Mouse (Mus musculus) cerebellum, adult (tissue): ENCODE results near the gene Pofut1.
"Not testable (repeated sequence)": the region's sequence is repeated elsewhere in the genome, so short reads cannot be mapped to it uniquely, and the experiment has no call there.

Experiments used
- ATAC-seq: cut with Nextera tagmentation; 2 replicates; pipeline ENCODE4 v1.9.2; 2017; ENCODE audit warnings: mild to moderate bottlenecking, moderate library complexity, mixed read lengths; ENCODE audit not compliant: insufficient number of reproducible peaks, low FRiP score, low TSS enrichment

The Pofut1 gene

GRCm38 (mm10) chr2:153237891-153238290 lies 3.4 kb upstream of the Pofut1 start:
- ATAC-seq, result no peak

GRCm38 (mm10) chr2:153238406-153238805 lies 2.9 kb upstream of the Pofut1 start:
- ATAC-seq, result no peak

GRCm38 (mm10) chr2:153239021-153239859 lies 2.1 kb upstream of the Pofut1 start:
- no peak for ATAC-seq

- no peak for ATAC-seq
Observed at GRCm38 (mm10) chr2:153239860-153240480, 1.4 kb upstream of the Pofut1 start.

GRCm38 (mm10) chr2:153240701-153241235 lies 565 bp upstream of the Pofut1 start:
- ATAC-seq, result no peak; the same call in 1 of the 2 replicates

GRCm38 (mm10) chr2:153242156-153242555 lies 823 bp downstream of the Pofut1 start:
- ATAC-seq, result no peak

- ATAC-seq, result no peak
Observed at GRCm38 (mm10) chr2:153249751-153250150, 8.4 kb downstream of the Pofut1 start.

GRCm38 (mm10) chr2:153256604-153257003 lies 15.3 kb downstream of the Pofut1 start:
- ATAC-seq, result no peak

GRCm38 (mm10) chr2:153259030-153259863 lies 17.9 kb downstream of the Pofut1 start:
- no peak for ATAC-seq

GRCm38 (mm10) chr2:153259864-153260674 lies 18.7 kb downstream of the Pofut1 start:
- no peak for ATAC-seq

GRCm38 (mm10) chr2:153263053-153263452 lies 21.7 kb downstream of the Pofut1 start:
- no peak for ATAC-seq

GRCm38 (mm10) chr2:153267331-153267730 lies 26.0 kb downstream of the Pofut1 start:
- ATAC-seq, result no peak

GRCm38 (mm10) chr2:153270231-153270915 lies 29.0 kb downstream of the Pofut1 start:
- not testable (repeated sequence) for ATAC-seq

GRCm38 (mm10) chr2:153274200-153274918 lies 33.0 kb downstream of the Pofut1 start:
- ATAC-seq, result not testable (repeated sequence)

- no peak for ATAC-seq
Observed at GRCm38 (mm10) chr2:153274919-153275247, 33.5 kb downstream of the Pofut1 start.

- not testable (repeated sequence) for ATAC-seq
Observed at GRCm38 (mm10) chr2:153275577-153275976, 34.2 kb downstream of the Pofut1 start.

GRCm38 (mm10) chr2:153276440-153276839 lies 35.1 kb downstream of the Pofut1 start:
- ATAC-seq, result no peak

GRCm38 (mm10) chr2:153276846-153277245 lies 35.5 kb downstream of the Pofut1 start:
- not testable (repeated sequence) for ATAC-seq

GRCm38 (mm10) chr2:153278357-153278756 lies 37.0 kb downstream of the Pofut1 start:
- no peak for ATAC-seq
